Mouse (Mus musculus) spleen, postnatal 4 days (tissue): ENCODE measurements around the gene Gsta3.
"Not testable (repeated sequence)": the region's sequence is repeated elsewhere in the genome, so short reads cannot be mapped to it uniquely, and the experiment has no call there.

ENCODE experiments used
- DNase-seq, 2 experiments: peaks; one replicate each; pipeline ENCODE4 v3.0.0; 2022; ENCODE audit warnings: low spot score in 2 of 2

Gene Gsta3

GRCm38 (mm10) chr1:21253303-21253650, 12.9 kb downstream of the Gsta3 start:
- DNase-seq: no peak

GRCm38 (mm10) chr1:21253856-21254255, 13.5 kb downstream of the Gsta3 start:
- no peak for DNase-seq

GRCm38 (mm10) chr1:21255625-21256345, 15.4 kb downstream of the Gsta3 start:
- DNase-seq: no peak

- DNase-seq: no peak
Observed at GRCm38 (mm10) chr1:21256391-21256790, 16.0 kb downstream of the Gsta3 start.

GRCm38 (mm10) chr1:21256871-21257270, 16.5 kb downstream of the Gsta3 start:
- no peak for DNase-seq

GRCm38 (mm10) chr1:21259981-21260380, 19.6 kb downstream of the Gsta3 start:
- DNase-seq: not testable (repeated sequence)

- no peak for DNase-seq
Observed at GRCm38 (mm10) chr1:21262401-21262800, 22.0 kb downstream of the Gsta3 start.

- DNase-seq: no peak
Observed at GRCm38 (mm10) chr1:21263986-21264385, 23.6 kb downstream of the Gsta3 start.

- DNase-seq: no peak
Observed at GRCm38 (mm10) chr1:21264747-21265146, 24.4 kb downstream of the Gsta3 start.

- DNase-seq: no peak
Observed at GRCm38 (mm10) chr1:21266766-21267165, 26.4 kb downstream of the Gsta3 start.

- not testable (repeated sequence) for DNase-seq
Observed at GRCm38 (mm10) chr1:21267466-21267865, 27.1 kb downstream of the Gsta3 start.

- peak; percentile 61 to 86 for DNase-seq
Observed at GRCm38 (mm10) chr1:21271343-21272055, 31.1 kb downstream of the Gsta3 start.

- no peak for DNase-seq
Observed at GRCm38 (mm10) chr1:21272056-21272431, 31.7 kb downstream of the Gsta3 start.

- no peak for DNase-seq
Observed at GRCm38 (mm10) chr1:21273091-21273490, 32.7 kb downstream of the Gsta3 start.

GRCm38 (mm10) chr1:21274437-21275040, 34.1 kb downstream of the Gsta3 start:
- DNase-seq: no peak

GRCm38 (mm10) chr1:21275366-21275765, 35.0 kb downstream of the Gsta3 start:
- not testable (repeated sequence) for DNase-seq

- DNase-seq: not testable (repeated sequence)
Observed at GRCm38 (mm10) chr1:21276158-21276557, 35.8 kb downstream of the Gsta3 start.

- no peak for DNase-seq
Observed at GRCm38 (mm10) chr1:21280306-21280705, 39.9 kb downstream of the Gsta3 start.

GRCm38 (mm10) chr1:21284644-21285043, 44.3 kb downstream of the Gsta3 start:
- not testable (repeated sequence) for DNase-seq

GRCm38 (mm10) chr1:21291394-21291793, 51.0 kb downstream of the Gsta3 start:
- no peak for DNase-seq

- DNase-seq: no peak
Observed at GRCm38 (mm10) chr1:21292590-21292989, 52.2 kb downstream of the Gsta3 start.

GRCm38 (mm10) chr1:21296169-21296568, 55.8 kb downstream of the Gsta3 start:
- DNase-seq: no peak

- no peak for DNase-seq
Observed at GRCm38 (mm10) chr1:21298114-21298513, 57.7 kb downstream of the Gsta3 start.
